Mouse (Mus musculus): ENCODE measurements around the gene Slc5a2. TPM values are rescaled to one million over a fixed set of nuclear protein-coding genes. Genes with fewer than 3 reads are reported as not detected.

The Slc5a2 gene
- total RNA-seq, 2 experiments from 2014 or later: not detected

DNA sequence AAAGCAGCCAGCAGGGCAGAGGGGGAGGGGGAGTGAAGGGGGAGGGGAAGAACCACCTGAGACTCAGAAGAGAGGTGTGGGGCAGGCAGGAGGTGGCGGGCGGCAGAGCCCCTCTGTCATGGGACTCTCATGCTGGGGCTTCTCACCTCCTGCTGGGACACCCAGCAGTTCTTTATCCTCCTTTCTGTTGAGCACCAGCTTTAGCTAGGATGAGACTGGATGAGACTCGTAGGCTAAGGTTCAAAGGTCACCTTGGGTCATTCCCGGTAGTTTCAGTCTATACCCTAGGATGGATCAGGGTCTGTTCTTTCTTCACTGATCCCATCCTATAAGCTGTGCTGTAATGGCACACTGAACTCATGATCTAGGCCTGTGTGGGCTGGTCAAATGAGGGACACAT is 51.6 kb downstream of the Slc5a2 start:
- no peak for DNase-seq (ENCODE audit: low spot score in 2 of 2)
- intact Hi-C loops (cut with DNase I): no loop called here

DNA sequence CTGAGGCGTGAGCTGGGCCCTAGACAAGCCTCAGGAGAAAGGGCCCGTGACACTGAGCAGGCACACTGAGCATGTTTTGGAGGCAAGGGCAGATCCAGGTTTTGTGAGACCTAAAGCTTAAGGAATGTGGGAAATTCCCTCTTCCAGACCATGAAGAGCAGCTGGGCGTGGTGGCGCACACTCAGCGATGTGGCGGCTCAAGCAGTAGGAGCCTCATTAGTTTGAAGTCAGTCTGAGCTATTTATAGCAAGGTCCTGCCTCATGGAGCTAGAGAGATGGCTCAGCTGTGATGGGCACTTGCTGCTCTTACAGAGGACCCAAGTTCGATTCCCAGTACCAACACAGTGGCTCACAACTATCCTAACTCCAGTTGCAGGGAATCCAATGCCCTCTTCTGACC is 53.7 kb downstream of the Slc5a2 start:
- intact Hi-C loops (cut with DNase I): no loop called here
- DNase-seq (ENCODE audit: low spot score in 2 of 2): no peak

DNA sequence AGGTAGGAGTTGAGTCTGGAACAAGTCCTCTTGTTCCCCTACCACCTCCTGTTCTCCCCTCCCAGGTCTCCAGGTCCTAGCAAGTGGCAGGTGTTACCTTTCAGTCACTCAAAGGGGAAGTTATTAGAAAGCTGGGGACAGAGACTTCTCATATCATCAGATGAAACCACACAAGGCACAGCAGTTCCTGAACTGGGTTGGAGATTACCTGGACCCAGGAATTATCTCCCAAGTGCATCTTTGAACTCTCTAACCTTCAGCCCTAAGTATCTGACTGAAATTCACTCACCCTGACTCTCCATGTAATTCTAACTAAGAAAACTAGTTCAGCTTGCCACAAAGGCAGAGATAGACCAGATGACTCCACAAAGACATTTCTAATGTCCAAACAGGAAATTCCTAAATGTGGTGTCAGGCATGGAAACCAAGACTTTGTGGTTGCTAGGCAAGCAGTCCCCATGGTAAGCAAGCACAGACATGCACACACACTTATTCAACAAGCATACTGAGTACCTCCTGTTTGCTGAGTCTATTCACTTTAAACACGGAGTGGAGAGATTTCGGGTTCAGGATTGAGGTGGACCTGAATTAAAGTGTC is 54.9 kb downstream of the Slc5a2 start:
- no peak for DNase-seq (ENCODE audit: low spot score in 2 of 2)
- intact Hi-C loops (cut with DNase I): no loop called here

DNA sequence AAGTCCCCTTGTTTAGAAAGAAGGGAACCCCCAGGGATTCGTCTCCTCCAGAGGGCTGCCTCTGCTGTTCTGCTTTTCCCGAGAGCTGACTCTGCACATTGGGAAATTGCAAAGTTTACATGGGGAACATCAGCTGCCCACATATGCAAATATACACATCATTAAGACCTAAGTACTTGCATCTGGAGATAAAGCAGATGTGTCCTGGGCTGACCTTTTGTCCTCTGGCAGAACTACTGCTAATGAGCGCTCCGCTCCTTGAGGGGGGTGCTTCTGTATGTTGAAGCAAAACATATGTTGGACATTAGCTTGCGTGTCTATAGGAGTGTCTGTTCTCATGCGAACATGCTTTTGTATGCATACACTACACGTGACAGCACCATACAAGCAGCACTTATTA is 55.8 kb downstream of the Slc5a2 start:
- intact Hi-C loops (cut with DNase I): no loop called here
- no peak for DNase-seq (ENCODE audit: low spot score in 2 of 2)

Small RNA genes within 50 kb of the gene (microRNA-seq; reads per million reads assigned to microRNA genes)
- 0 to 2.4 reads per million in 2 experiments for gene Mir3103

Other genes with a start within 250 kb of the Slc5a2 start
- 10 to 100 TPM; 10.9 to 11.6 TPM for gene Itgam, start 203.0 kb upstream of the Slc5a2 start, total RNA-seq (2021)
- under 1 TPM in 1 of 2 experiments, not detected in 1; 0.08 TPM for gene Gm49368, start 203.0 kb upstream of the Slc5a2 start, total RNA-seq (2021)
- under 1 TPM in 1 of 2 experiments, not detected in 1; 0.23 TPM for gene Itgax, start 136.1 kb upstream of the Slc5a2 start, total RNA-seq (2021)
- gene Itgad, start 111.3 kb upstream of the Slc5a2 start, total RNA-seq (2021): not detected
- 10 to 100 TPM; 13.5 to 17.3 TPM for gene Cox6a2, start 59.3 kb upstream of the Slc5a2 start, total RNA-seq (2021)
- 10 to 100 TPM in 1 of 2 experiments, 1 to 10 TPM in 1; 9.7 to 11.4 TPM for gene Armc5, start 28.3 kb upstream of the Slc5a2 start, total RNA-seq (2021)
- 1 to 10 TPM; 3.6 to 4.0 TPM for gene 9130023H24Rik, start 27.6 kb upstream of the Slc5a2 start, total RNA-seq (2021)
- gene Tgfb1i1, start 18.8 kb upstream of the Slc5a2 start, total RNA-seq (2021): 10 to 100 TPM; 27.1 to 27.4 TPM
- gene BC017158, start 32.5 kb downstream of the Slc5a2 start, total RNA-seq (2021): 10 to 100 TPM; 23.4 to 24.5 TPM
- 10 to 100 TPM; 47.2 to 48.8 TPM for gene Rgs10, start 153.1 kb downstream of the Slc5a2 start, total RNA-seq (2021)
- gene Tial1, start 196.1 kb downstream of the Slc5a2 start, total RNA-seq (2021): 10 to 100 TPM; 91.7 to 98.2 TPM